Mouse (Mus musculus): ENCODE data around the gene En1. TPM values are rescaled to one million over a fixed set of nuclear protein-coding genes. Genes with fewer than 3 reads are reported as not detected.
A peak's percentile ranks its signal among the peaks of the same experiment; 100 is the strongest.

En1 gene
- polyA plus RNA-seq, 1 experiment from 2014 or later = 0.05 TPM

DNA sequence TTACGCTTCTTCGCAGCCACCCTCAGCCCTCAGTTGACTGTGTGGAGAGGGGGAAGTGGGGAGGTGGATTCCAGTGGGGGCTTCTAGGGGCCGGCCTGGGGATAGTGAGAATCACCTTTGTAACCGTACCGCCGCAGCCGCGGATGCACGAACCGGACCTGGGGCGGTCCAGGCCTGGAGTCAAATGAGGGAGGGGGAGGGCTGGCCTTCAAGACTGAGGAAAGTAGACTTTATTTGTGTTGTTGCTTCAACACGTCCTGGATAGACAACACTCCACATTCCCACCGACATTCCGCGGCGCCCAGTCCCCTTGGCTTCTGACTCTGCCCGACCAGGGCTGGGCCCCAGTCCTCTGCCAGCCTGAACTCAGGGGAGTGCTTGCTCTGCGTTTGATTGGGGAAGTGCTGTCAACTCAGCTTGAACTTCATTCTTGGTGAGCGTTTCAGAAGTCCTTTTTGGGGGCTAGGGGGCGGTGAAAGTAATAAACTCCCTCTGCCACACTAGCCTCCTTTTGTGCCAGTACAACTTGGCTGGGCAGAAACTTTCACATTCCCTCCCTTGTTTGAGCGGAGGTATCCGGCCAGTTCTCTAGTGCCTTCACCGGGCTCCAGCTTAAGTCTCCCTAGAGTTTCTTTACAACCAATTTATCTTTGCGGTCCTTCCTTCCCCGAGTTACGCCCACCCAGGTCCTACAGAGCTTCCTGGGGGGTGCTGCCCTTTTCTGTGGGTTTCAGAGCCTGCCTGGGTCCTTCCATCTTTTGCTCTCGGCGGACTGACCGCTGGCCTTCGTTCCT is 12.3 kb downstream of the En1 start:
- Histone ChIP-seq H3K9ac (no peak overlapping the region), H3K9me3 (replicated peaks) (no peaks in the 10 kb centered on the region), H3K27me3 (peaks cover 100% of the 10 kb centered on the region), H3K36me3 (no peaks in the 10 kb centered on the region), H3K4me2 (no peak overlapping the region), H3K4me1 (peaks cover 7% of the 10 kb centered on the region; the same call in 1 of the 2 replicates), H3K27ac (no peak overlapping the region), H3K4me3 (replicated peaks) (no peak overlapping the region)
- 2% methylated on average over 30 of the region's 30 CpGs for WGBS
- ATAC-seq (replicated peaks; ENCODE audit: low FRiP score) = peak; percentile 25; the same call in 1 of the 2 replicates

DNA sequence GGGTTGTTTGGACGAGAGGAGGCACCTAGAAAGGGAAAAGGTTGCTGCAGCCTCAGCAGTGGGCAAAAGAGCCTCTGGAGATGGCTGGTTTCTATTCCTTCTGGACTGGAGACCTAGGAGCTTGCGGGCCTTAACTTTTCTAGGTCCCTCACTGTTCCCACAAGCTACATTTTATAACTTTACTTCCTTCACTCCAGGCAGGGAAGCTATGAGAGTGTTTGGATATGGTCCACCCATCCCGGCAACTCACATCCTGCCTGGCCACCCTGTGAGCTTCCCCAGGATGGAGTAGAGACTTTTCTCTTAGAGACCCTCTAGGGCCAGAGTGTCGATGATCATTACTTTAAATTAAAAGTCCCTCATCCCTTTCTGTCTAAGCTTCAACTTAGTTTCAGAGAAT is 13.3 kb downstream of the En1 start:
- H3K9me3 ChIP-seq (replicated peaks) = no peaks in the 10 kb centered on the region
- H3K9ac ChIP-seq = no peak overlapping the region
- no peak overlapping the region for H3K4me2 ChIP-seq
- no peak for ATAC-seq (replicated peaks; ENCODE audit: low FRiP score)
- WGBS = 5% methylated on average over 4 of the region's 4 CpGs
- H3K27me3 ChIP-seq = peaks cover 100% of the 10 kb centered on the region
- H3K4me1 ChIP-seq = peaks cover 7% of the 10 kb centered on the region; the same call in 1 of the 2 replicates
- no peak overlapping the region for H3K27ac ChIP-seq
- H3K36me3 ChIP-seq = no peaks in the 10 kb centered on the region
- no peak overlapping the region for H3K4me3 ChIP-seq (replicated peaks)

- Histone ChIP-seq H3K4me2 (no peak overlapping the region), H3K36me3 (no peaks in the 10 kb centered on the region), H3K4me1 (peaks cover 7% of the 10 kb centered on the region; the same call in 1 of the 2 replicates), H3K9me3 (replicated peaks) (no peaks in the 10 kb centered on the region), H3K9ac (no peak overlapping the region), H3K27ac (no peak overlapping the region), H3K27me3 (peaks cover 99% of the 10 kb centered on the region), H3K4me3 (replicated peaks) (no peak overlapping the region)
- no peak for ATAC-seq (replicated peaks; ENCODE audit: low FRiP score)
- 1% methylated on average over 9 of the region's 9 CpGs for WGBS
Measured at GRCm38 (mm10) chr1:120615927-120616326, 13.7 kb downstream of the En1 start.

GRCm38 (mm10) chr1:120621383-120621782 is 19.2 kb downstream of the En1 start:
- Histone ChIP-seq H3K4me2 (no peak overlapping the region), H3K9me3 (replicated peaks) (no peaks in the 10 kb centered on the region), H3K27ac (no peak overlapping the region), H3K27me3 (peaks cover 99% of the 10 kb centered on the region), H3K36me3 (no peaks in the 10 kb centered on the region), H3K4me3 (replicated peaks) (no peak overlapping the region), H3K9ac (no peak overlapping the region), H3K4me1 (no peaks in the 10 kb centered on the region)
- WGBS = 29% methylated on average over 5 of the region's 5 CpGs
- no peak for ATAC-seq (replicated peaks; ENCODE audit: low FRiP score)

GRCm38 (mm10) chr1:120626930-120627621 is 24.9 kb downstream of the En1 start:
- peaks cover 53% of the 10 kb centered on the region for H3K27me3 ChIP-seq
- no peaks in the 10 kb centered on the region for H3K36me3 ChIP-seq
- H3K27ac ChIP-seq = no peak overlapping the region
- H3K4me1 ChIP-seq = no peaks in the 10 kb centered on the region
- 39% methylated on average over 11 of the region's 11 CpGs for WGBS
- H3K9ac ChIP-seq = no peak overlapping the region
- no peak overlapping the region for H3K4me2 ChIP-seq
- H3K4me3 ChIP-seq (replicated peaks) = no peak overlapping the region
- H3K9me3 ChIP-seq (replicated peaks) = no peaks in the 10 kb centered on the region
- ATAC-seq (replicated peaks; ENCODE audit: low FRiP score) = no peak; the same call in 1 of the 2 replicates

DNA sequence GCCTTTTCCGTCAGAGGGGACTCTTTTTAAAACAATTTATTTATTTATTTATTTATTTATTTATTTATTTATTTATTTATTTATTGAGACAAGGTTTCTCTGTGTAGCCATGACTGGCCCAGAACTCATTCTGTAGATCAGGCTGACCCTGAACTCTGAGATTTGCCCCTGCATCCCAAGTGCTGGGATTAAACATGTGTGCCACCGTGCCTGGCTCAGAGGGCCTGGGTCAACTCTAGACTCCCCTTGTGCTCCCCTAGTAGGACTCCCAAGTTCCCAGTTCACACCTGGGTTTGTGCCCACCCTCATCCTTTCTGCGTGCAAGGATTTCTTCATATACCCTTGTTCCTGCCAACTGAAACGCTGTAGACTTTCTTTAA is 25.4 kb downstream of the En1 start:
- WGBS = 71% methylated on average over 4 of the region's 4 CpGs
- H3K27ac ChIP-seq = no peak overlapping the region
- H3K27me3 ChIP-seq = peaks cover 49% of the 10 kb centered on the region
- no peak overlapping the region for H3K4me2 ChIP-seq
- H3K4me1 ChIP-seq = no peaks in the 10 kb centered on the region
- H3K9me3 ChIP-seq (replicated peaks) = no peaks in the 10 kb centered on the region
- H3K4me3 ChIP-seq (replicated peaks) = no peak overlapping the region
- no peak overlapping the region for H3K9ac ChIP-seq
- ATAC-seq (replicated peaks; ENCODE audit: low FRiP score) = no peak
- H3K36me3 ChIP-seq = no peaks in the 10 kb centered on the region

DNA sequence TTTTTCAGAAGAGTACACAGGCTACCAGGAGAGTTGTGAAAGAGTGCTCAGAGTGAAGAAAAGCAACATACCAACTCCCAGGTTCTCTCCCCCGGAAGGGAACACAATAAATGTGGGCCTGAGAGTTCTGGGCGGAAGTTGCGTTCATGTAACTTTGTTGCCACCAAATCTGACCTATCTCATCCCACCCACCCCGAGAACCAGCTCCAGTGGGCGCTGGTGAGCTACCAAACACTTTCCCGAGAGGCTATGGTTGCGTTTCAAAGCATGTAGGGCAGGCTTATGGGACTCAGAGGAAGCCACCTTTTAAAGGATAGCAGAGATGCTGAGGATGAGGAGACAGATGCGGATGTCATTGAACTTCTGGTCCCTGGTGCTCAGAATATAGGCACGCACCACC is 26.6 kb downstream of the En1 start:
- WGBS = 54% methylated on average over 9 of the region's 9 CpGs
- Histone ChIP-seq H3K27ac (no peak overlapping the region), H3K27me3 (peaks cover 38% of the 10 kb centered on the region), H3K9me3 (replicated peaks) (no peaks in the 10 kb centered on the region), H3K4me2 (no peak overlapping the region), H3K4me3 (replicated peaks) (no peak overlapping the region), H3K9ac (no peak overlapping the region), H3K4me1 (no peaks in the 10 kb centered on the region), H3K36me3 (no peaks in the 10 kb centered on the region)
- no peak for ATAC-seq (replicated peaks; ENCODE audit: low FRiP score)

- Histone ChIP-seq H3K4me3 (replicated peaks) (no peak overlapping the region; the same call in 1 of the 2 replicates), H3K36me3 (no peaks in the 10 kb centered on the region), H3K4me2 (peak overlapping the region; percentile 48), H3K27ac (no peak overlapping the region), H3K9me3 (replicated peaks) (no peaks in the 10 kb centered on the region), H3K27me3 (peaks cover 8% of the 10 kb centered on the region), H3K4me1 (peaks cover 17% of the 10 kb centered on the region), H3K9ac (no peak overlapping the region)
- ATAC-seq (replicated peaks; ENCODE audit: low FRiP score) = peak; percentile 64; the same call in 1 of the 2 replicates
- WGBS = 13% methylated on average over 10 of the region's 10 CpGs
Measured at GRCm38 (mm10) chr1:120643380-120643779, 41.2 kb downstream of the En1 start.

- H3K4me1 ChIP-seq = peaks cover 17% of the 10 kb centered on the region
- H3K27me3 ChIP-seq = peaks cover 8% of the 10 kb centered on the region
- peak; percentile 72; the same call in 1 of the 2 replicates for ATAC-seq (replicated peaks; ENCODE audit: low FRiP score)
- no peaks in the 10 kb centered on the region for H3K9me3 ChIP-seq (replicated peaks)
- H3K27ac ChIP-seq = no peak overlapping the region
- H3K4me3 ChIP-seq (replicated peaks) = peak overlapping the region; percentile 18; the same call in 1 of the 2 replicates
- no peaks in the 10 kb centered on the region for H3K36me3 ChIP-seq
- H3K4me2 ChIP-seq = peak overlapping the region; percentile 48
- no peak overlapping the region for H3K9ac ChIP-seq
- WGBS = 9% methylated on average over 13 of the region's 13 CpGs
Measured at GRCm38 (mm10) chr1:120643848-120644711, 41.9 kb downstream of the En1 start.

GRCm38 (mm10) chr1:120644755-120645154 is 42.5 kb downstream of the En1 start:
- ATAC-seq (replicated peaks; ENCODE audit: low FRiP score) = no peak
- no peak overlapping the region for H3K9ac ChIP-seq
- H3K27me3 ChIP-seq = peaks cover 8% of the 10 kb centered on the region
- H3K36me3 ChIP-seq = no peaks in the 10 kb centered on the region
- no peak overlapping the region for H3K4me3 ChIP-seq (replicated peaks)
- 74% methylated on average over 1 of the region's 1 CpGs for WGBS
- H3K4me2 ChIP-seq = no peak overlapping the region
- no peaks in the 10 kb centered on the region for H3K9me3 ChIP-seq (replicated peaks)
- H3K27ac ChIP-seq = no peak overlapping the region
- H3K4me1 ChIP-seq = peaks cover 17% of the 10 kb centered on the region

DNA sequence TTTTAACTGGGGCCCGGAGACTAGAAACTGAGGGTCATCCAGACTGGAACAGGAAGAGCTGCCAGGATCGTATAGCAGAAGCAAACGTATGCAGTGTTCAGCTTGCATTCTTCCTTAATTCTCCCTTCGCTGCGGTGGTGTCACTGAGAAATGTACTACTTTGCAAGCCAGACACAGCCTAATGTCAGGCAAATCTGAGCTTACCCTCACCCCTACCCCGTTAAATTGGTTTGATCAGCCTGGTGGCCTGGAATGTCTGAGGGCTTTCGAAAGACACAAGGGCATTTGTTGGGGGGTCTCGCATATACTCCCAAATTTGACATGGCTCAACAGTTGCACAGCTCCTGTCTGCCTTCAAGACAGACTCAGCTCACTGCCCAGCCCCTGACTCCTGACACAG is 47.9 kb downstream of the En1 start:
- Histone ChIP-seq H3K4me3 (replicated peaks) (no peak overlapping the region), H3K36me3 (no peaks in the 10 kb centered on the region), H3K4me1 (no peaks in the 10 kb centered on the region), H3K4me2 (no peak overlapping the region), H3K9ac (no peak overlapping the region), H3K27ac (no peak overlapping the region), H3K9me3 (replicated peaks) (no peaks in the 10 kb centered on the region), H3K27me3 (no peaks in the 10 kb centered on the region)
- ATAC-seq (replicated peaks; ENCODE audit: low FRiP score) = no peak
- 76% methylated on average over 8 of the region's 8 CpGs for WGBS

Data from kidney, embryonic 15.5 days (tissue).